ENCODE assay signal across 28 mouse cellular contexts in the genomic region with DNA sequence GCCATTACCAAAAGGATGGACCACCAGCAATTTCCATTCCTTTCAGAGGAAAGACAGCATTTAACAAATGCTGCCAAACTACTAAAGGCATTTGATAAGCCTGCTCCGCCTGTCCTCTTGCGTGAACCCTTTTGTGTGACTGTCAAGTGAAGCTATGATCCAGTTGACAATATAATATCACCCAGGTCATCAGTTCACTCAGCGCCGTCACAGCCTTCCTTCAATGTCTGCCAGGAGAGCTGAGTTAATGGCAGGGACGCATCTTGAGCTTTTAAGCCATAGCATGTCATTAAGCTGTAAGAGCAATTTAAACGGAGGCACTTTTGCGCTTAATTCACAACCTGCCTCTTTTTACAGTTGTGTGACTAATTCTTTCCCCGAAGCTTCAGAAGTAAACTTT.
"Had no signal": no experiment of that assay in that cellular context is flagged by ENCODE, and none has a peak within 500 bp of the region (broad histone marks: within the 10 kb centered on the region; RNA-seq: fewer than 3 reads in every experiment).

No protein-coding gene starts in this region.

- H3K4me2 ChIP-seq: heart, embryonic 12.5 days; hindbrain, embryonic 12.5 days; hindbrain, embryonic 14.5 days; intestine, embryonic 15.5 days; limb, embryonic 13.5 days; limb, embryonic 15.5 days; liver, embryonic 12.5 days had no signal

- H3K27ac ChIP-seq: gastrocnemius, adult 2 months; heart, adult 2 months; heart, embryonic 10.5 days; hindbrain, embryonic 10.5 days; hindbrain, embryonic 12.5 days; hindbrain, embryonic 14.5 days; intestine, embryonic 15.5 days; limb, embryonic 13.5 days; limb, embryonic 15.5 days; liver, embryonic 12.5 days; liver, embryonic 14.5 days had no signal

- ATAC-seq: hindbrain, embryonic 16.5 days; inflammation-experienced regulatory T-cells, adult 6 months; intestine, embryonic 15.5 days; intestine, postnatal 0 days; liver, embryonic 12.5 days had no signal

- H3K27me3 ChIP-seq: heart, embryonic 12.5 days; hindbrain, embryonic 12.5 days; intestine, embryonic 15.5 days; limb, embryonic 13.5 days; limb, embryonic 15.5 days; liver, embryonic 12.5 days had no signal

- H3K9me3 ChIP-seq: heart, embryonic 10.5 days; heart, embryonic 12.5 days; hindbrain, embryonic 10.5 days; hindbrain, embryonic 12.5 days; intestine, embryonic 15.5 days; limb, embryonic 13.5 days; limb, embryonic 15.5 days; liver, embryonic 12.5 days had no signal

- DNase-seq: gastrocnemius, adult 2 months; gastrocnemius, postnatal 10 days; gastrocnemius, postnatal 25 days; heart, adult 2 months; heart, postnatal 10 days; heart, postnatal 4 days; kidney, adult 18-20 months; kidney, adult 8-10 months; kidney, postnatal 10 days; kidney, postnatal 25 days; kidney, postnatal 4 days; layer of hippocampus, adult 9-11 months; layer of hippocampus, postnatal 36 days; left cerebral cortex, postnatal 4 days; lung, adult 18-20 months had no signal

- H3K4me3 ChIP-seq: gastrocnemius, adult 2 months; heart, adult 2 months; heart, embryonic 10.5 days; heart, embryonic 12.5 days; hindbrain, embryonic 10.5 days; hindbrain, embryonic 12.5 days; intestine, embryonic 15.5 days; limb, embryonic 13.5 days; limb, embryonic 15.5 days; liver, embryonic 12.5 days had no signal

- H3K36me3 ChIP-seq: heart, embryonic 10.5 days; hindbrain, embryonic 10.5 days; intestine, embryonic 15.5 days; limb, embryonic 15.5 days; liver, embryonic 12.5 days had no signal

- H3K9ac ChIP-seq: heart, embryonic 12.5 days; hindbrain, embryonic 12.5 days; hindbrain, embryonic 14.5 days; intestine, embryonic 15.5 days; limb, embryonic 13.5 days; limb, embryonic 15.5 days; liver, embryonic 12.5 days; liver, embryonic 14.5 days had no signal

- H3K4me1 ChIP-seq: hindbrain, embryonic 12.5 days; intestine, embryonic 15.5 days; limb, embryonic 13.5 days; limb, embryonic 15.5 days; liver, embryonic 12.5 days had no signal
